Mouse (Mus musculus): ENCODE measurements around the gene Gm9573.

Gm9573 gene

GRCm38 (mm10) chr17:35593786-35594185, 32.7 kb downstream of the Gm9573 start:
- no peak for DNase-seq

GRCm38 (mm10) chr17:35592131-35592530, 34.3 kb downstream of the Gm9573 start:
- no peak for DNase-seq

DNA sequence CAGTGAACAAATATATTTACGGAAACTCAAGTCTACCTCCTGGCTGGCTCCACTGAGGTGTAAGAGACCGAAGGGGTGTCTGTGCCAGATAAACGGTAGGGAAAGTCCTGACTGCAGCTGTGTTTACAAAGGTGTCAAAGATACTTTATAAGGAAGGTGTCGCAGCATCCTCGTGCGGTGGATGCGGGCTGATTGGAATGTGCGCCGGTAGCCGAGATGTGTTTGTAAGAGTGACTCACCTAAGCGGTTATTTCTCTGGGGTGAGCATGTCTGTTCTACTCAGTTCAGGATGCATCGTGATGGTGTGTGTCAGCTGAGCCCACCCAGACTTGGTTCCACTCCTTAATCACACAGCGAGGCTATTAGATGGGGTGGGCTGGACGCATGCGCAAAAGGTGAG, 34.7 kb downstream of the Gm9573 start:
- DNase-seq = no peak

- DNase-seq = no peak
Observed at GRCm38 (mm10) chr17:35591219-35591578, 35.2 kb downstream of the Gm9573 start.

- DNase-seq = peak; percentile 73
Observed at GRCm38 (mm10) chr17:35590410-35591218, 35.8 kb downstream of the Gm9573 start.

GRCm38 (mm10) chr17:35588387-35588786, 38.0 kb downstream of the Gm9573 start:
- DNase-seq = no peak

DNA sequence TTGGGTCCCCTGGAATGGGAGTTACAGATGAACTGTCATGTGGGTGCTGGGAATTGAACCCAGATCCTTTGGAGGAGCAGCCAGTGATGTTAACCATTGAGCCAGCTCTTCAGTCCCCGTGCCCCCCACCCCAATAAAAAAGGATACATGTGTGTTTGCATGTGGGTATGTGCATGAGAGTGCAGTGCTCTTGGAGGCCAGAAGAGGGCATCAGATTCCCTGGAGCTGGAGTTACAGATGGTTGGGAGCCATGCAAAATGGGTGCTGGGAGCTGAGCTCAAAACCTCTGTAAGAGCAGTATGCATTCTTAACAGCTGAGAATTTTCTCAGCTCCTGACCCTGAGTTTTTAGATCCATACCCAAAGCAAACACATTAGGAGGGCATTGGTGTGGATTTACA, 39.1 kb downstream of the Gm9573 start:
- DNase-seq = no peak

DNA sequence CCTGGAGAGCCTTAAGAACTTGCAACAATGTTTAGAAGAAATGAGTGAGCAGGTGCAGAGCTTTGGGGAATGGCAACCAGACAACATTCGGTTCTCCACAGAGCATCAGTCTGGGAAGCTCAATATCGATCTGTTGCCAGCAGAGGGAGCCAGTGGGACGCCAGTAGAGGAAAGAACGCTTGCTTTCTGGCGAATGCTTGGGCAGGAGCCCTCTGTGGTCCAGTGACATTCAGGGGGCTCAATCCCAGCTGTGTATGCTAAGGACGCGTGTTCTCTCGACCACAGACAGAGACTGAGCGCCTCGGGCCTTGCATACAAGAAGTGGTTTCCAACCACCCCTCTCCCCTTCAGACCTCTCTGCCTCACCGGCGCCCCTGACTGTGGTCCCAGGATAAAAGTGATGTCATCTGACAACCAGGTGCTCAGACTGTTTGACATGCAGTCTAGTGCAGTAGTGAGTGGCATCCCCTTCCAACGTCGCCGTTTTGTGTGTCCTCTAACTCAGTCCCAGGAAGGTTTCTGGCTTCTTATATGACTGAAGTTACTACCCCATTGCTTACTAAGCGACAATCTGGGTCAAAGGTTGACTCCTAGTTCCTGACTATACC, 42.0 kb downstream of the Gm9573 start:
- DNase-seq = peak; percentile 83

DNA sequence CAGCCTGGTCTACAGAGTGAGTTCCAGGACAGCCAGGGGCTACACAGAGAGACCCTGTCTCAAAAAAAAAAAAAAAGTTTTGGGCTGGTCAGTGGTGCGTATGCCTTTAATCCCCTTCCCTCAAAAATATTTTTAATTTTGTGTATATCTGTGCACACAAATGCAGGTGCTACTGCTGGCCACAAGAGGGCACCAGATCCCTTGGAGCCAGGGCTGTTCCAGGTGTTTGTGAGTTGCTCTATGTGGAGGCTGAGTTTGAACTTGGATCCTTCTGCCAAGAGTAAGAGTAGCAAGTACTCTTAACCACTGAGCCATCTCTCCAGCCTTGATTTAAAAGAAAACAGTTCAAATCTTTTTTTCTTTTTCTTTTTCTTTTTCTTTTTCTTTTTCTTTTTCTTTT, 43.5 kb downstream of the Gm9573 start:
- peak; percentile 37 for DNase-seq

GRCm38 (mm10) chr17:35578211-35578610, 48.2 kb downstream of the Gm9573 start:
- peak; percentile 87 for DNase-seq

- DNase-seq = no peak
Observed at GRCm38 (mm10) chr17:35571477-35571876, 55.0 kb downstream of the Gm9573 start.

- no peak for DNase-seq
Observed at GRCm38 (mm10) chr17:35570836-35571235, 55.6 kb downstream of the Gm9573 start.

DNA sequence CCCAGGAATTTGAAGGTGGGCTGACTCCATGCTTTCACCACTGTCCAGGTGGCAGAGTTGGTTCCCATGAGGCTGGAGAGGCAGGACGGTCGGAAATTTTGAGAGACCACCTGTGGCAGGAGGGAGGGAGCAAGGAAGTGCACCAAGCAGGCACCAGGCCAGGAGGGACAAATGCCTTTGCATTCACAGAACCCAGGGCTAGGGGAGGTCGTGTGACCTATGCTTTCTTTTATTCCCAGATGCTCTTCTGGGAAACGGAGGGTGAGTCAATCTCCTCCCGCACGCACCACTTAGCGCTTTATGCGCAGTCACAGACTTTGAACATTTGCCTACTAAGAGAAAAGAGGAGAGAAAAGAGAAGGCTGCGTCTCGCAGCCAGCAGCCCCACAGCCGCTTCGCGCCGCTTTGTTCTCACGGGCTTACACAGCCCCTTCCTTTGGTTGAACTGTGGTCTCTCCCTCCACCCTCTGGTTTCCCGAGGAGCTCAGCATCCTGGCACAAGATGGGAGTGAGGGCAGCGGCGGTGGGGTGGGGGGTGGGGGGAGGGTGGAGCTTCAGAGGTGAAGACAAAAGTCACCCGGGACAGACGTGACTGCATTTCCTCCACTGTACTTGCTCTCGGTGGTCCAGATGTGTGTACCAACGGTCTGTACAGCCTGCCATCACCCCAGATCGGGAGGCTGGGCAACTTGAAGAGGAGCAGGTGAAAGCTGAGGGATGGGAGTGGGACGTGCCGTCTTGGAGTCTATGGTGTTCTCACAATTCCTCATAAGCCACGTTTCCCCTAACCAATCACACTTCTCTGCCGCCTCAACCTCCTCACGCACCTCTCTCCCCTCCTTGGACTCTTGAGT, 57.1 kb downstream of the Gm9573 start:
- DNase-seq = peak; percentile 24
